Mouse (Mus musculus): ENCODE measurements at regions not wholly inside any gene's neighbourhood (a gene's known extent, or its start where the extent isn't known, plus 50 kb on each side); places are given as distances from the start of the nearest gene placed in this dataset.

- ATAC-seq, result no peak
- CTCF ChIA-PET, result interaction anchor here (1.6 kb wide), 1 partner anchor 25 kb away, joined by 4 read pairs; no protein-coding TSS in a partner anchor
- no peak for TF ChIP-seq CTCF (IDR thresholded peaks at IDR 0.05)
- no peaks in the 10 kb centered on the region for H3K27me3 ChIP-seq
- in situ Hi-C loops (cut with MboI; ENCODE audit: low pct_unique_long_range_greater_than_20kb), result loop anchor here (10.0 kb wide), 1 partner anchor 50 kb away; no protein-coding TSS in a partner anchor
- no peak for DNase-seq (ENCODE audit: low read depth, low spot score)
- POLR2A ChIA-PET, result no interaction called here
Observed at GRCm38 (mm10) chr14:100415099-100415498, 130.6 kb upstream of the Klf12 start.

- H3K27me3 ChIP-seq, result no peaks in the 10 kb centered on the region
- DNase-seq (ENCODE audit: low read depth, low spot score), result no peak
- no peak for ATAC-seq
- ChIA-PET POLR2A (no interaction called here), CTCF (no interaction called here)
- in situ Hi-C loops (cut with MboI; ENCODE audit: low pct_unique_long_range_greater_than_20kb), result loop anchor here (10.0 kb wide), 1 partner anchor 47 kb away; no protein-coding TSS in a partner anchor
- TF ChIP-seq CTCF (IDR thresholded peaks at IDR 0.05), result no peak
Observed at GRCm38 (mm10) chr14:100412211-100412610, 127.7 kb upstream of the Klf12 start.

DNA sequence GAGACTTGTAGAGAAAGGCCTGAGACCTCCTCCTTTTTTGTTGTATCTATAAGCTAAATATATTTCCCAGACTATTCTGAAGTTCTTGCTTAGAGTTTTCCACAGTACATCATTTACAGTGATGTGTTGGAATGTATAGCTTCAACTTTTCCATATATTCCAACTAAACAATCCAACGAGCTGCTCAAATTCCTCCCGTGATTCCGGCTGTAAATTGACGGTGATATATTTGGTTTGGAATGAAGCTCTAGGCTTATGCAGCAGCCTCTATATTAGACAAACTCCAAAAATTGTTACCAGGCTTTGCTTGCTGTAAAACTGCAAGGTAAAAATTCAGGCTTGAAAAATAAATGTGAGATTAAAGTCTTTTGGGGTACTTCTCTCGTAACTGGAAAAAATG lies 112.7 kb upstream of the Klf12 start:
- ATAC-seq (no peak), DNase-seq (ENCODE audit: low read depth, low spot score) (no peak)
- POLR2A ChIA-PET, result no interaction called here
- no peak for TF ChIP-seq CTCF (IDR thresholded peaks at IDR 0.05)
- no peaks in the 10 kb centered on the region for H3K27me3 ChIP-seq
- in situ Hi-C loops (cut with MboI; ENCODE audit: low pct_unique_long_range_greater_than_20kb), result no loop called here
- CTCF ChIA-PET, result interaction anchor here (1.7 kb wide), 1 partner anchor 23 kb away, joined by 7 read pairs; no protein-coding TSS in a partner anchor

DNA sequence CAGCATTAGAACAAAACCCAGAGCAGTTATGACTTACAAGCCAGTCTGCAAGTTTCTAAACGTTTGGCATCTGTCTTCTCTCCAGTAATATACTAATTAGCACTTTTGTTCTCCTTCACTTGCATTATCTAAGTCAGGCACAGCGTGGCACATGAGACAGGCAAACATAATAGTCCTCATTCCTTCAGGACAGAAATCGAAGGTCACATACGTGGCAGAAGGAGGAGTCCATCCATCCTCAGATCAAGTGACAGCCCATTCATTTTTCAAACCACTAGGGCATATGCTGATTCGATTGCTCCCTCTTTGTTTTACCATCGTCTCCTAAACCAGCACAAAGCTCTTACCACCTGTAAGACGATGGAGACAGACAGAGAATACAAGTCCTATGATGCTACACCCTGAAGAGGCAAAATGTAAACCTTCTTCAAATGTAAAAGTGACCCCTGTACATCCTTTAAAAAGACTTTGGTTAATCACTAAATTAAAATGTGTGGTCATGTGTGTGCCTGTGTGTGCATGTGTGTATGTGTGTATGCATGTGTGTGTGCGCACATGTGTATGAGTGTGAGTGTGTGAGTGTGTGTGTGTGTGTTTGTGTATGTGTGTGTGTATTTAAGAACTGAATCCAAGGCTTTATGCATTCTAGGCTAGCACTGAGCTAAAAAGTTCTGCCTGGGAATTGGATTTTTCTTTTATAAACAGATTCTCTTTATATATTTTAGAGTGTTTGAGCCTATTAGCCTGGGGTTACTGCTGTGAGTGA lies 90.9 kb upstream of the Klf12 start:
- no peaks in the 10 kb centered on the region for H3K27me3 ChIP-seq
- in situ Hi-C loops (cut with MboI; ENCODE audit: low pct_unique_long_range_greater_than_20kb), result no loop called here
- no peak for ATAC-seq
- ChIA-PET POLR2A (no interaction called here), CTCF (no interaction called here)
- no peak for TF ChIP-seq CTCF (IDR thresholded peaks at IDR 0.05)
- no peak for DNase-seq (ENCODE audit: low read depth, low spot score)

GRCm38 (mm10) chr14:100374494-100375217 lies 90.2 kb upstream of the Klf12 start:
- ChIA-PET POLR2A (no interaction called here), CTCF (interaction anchor here (1.8 kb wide), 1 partner anchor 22 kb away, joined by 7 read pairs; no protein-coding TSS in a partner anchor)
- no peak for ATAC-seq
- no peak for TF ChIP-seq CTCF (IDR thresholded peaks at IDR 0.05)
- no peak for DNase-seq (ENCODE audit: low read depth, low spot score)
- H3K27me3 ChIP-seq, result no peaks in the 10 kb centered on the region
- in situ Hi-C loops (cut with MboI; ENCODE audit: low pct_unique_long_range_greater_than_20kb), result no loop called here

GRCm38 (mm10) chr14:100366234-100366864 lies 81.9 kb upstream of the Klf12 start:
- DNase-seq (ENCODE audit: low read depth, low spot score), result no peak
- in situ Hi-C loops (cut with MboI; ENCODE audit: low pct_unique_long_range_greater_than_20kb), result loop anchor here (10.0 kb wide), 1 partner anchor 48 kb away; no protein-coding TSS in a partner anchor

DNA sequence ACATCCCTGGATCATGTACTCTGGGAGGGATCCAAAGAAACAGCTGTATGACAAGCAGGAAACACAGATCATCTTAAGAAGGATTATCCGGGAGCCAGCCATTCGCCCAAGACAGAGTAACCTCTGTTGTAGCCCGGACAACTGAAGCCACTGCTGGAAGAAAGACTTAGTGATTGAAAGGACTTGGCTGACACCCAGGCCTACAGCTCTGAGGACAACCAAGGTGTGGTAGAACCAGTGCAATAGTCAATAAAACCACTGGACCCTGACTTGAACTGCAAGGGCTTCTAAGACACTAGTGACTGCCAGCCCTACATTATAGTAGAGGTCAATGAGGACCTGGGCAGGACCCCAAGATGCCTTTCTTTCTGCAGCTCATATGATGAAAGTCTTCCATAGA lies 78.3 kb upstream of the Klf12 start:
- ATAC-seq (no peak), DNase-seq (ENCODE audit: low read depth, low spot score) (no peak)
- POLR2A ChIA-PET, result interaction anchor here (0.8 kb wide), 1 partner anchor 9 kb away, joined by 3 read pairs; no protein-coding TSS in a partner anchor
- H3K27me3 ChIP-seq, result no peaks in the 10 kb centered on the region
- CTCF ChIA-PET, result no interaction called here
- in situ Hi-C loops (cut with MboI; ENCODE audit: low pct_unique_long_range_greater_than_20kb), result loop anchor here (10.0 kb wide), 1 partner anchor 52 kb away; no protein-coding TSS in a partner anchor
- TF ChIP-seq CTCF (IDR thresholded peaks at IDR 0.05), result no peak

More at GRCm38 (mm10) chr14:100366234-100366864, 81.9 kb upstream of the Klf12 start:
- TF ChIP-seq CTCF (IDR thresholded peaks at IDR 0.05), result no peak
- POLR2A ChIA-PET, result no interaction called here
- CTCF ChIA-PET, result no interaction called here
- no peak for ATAC-seq
- H3K27me3 ChIP-seq, result no peaks in the 10 kb centered on the region

DNA sequence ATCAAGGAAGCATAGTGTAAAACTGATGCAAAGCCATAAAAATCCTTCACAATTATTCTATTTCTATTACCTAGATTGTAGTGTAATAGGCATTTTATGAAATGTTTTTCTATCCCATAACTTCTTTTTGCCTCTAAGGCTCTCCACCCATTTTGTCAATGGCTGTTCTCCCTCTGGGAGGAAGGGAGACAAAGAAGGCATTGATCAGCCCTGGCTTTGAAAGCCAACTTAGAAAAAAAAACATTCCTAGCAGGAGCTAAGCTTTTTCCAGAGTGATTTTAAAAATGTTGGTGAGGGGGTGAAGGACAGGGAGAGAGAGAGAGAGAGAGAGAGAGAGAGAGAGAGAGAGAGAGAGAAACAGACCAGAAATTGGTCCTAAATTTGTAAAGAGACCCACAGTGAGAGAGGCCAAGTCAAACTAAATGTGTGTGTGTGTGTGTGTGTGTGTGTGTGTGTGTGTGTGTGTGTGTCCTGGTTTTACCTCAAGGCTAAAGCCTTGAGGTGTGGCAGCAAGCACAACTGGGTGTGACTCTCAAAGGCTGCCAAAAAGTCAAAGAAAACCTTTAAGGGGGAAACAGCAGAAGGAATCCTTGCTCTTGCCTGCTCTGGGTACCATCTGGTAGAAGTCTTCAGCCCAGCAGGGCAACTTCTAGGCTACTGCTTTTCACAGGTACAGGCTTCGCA lies 77.0 kb upstream of the Klf12 start:
- in situ Hi-C loops (cut with MboI; ENCODE audit: low pct_unique_long_range_greater_than_20kb), result loop anchor here (10.0 kb wide), 1 partner anchor 53 kb away; no protein-coding TSS in a partner anchor
- TF ChIP-seq CTCF (IDR thresholded peaks at IDR 0.05), result no peak
- no peak for ATAC-seq
- no peak for DNase-seq (ENCODE audit: low read depth, low spot score)
- ChIA-PET CTCF (interaction anchor here (0.6 kb wide), 1 partner anchor 208 kb away, joined by 3 read pairs; no protein-coding TSS in a partner anchor), POLR2A (no interaction called here)
- H3K27me3 ChIP-seq, result no peaks in the 10 kb centered on the region

- no peak for DNase-seq (ENCODE audit: low read depth, low spot score)
- in situ Hi-C loops (cut with MboI; ENCODE audit: low pct_unique_long_range_greater_than_20kb), result loop anchor here (10.0 kb wide), 1 partner anchor 55 kb away; no protein-coding TSS in a partner anchor
Observed at GRCm38 (mm10) chr14:100359881-100360280, 75.4 kb upstream of the Klf12 start.

GRCm38 (mm10) chr14:100357131-100357530 lies 72.7 kb upstream of the Klf12 start:
- ATAC-seq, result no peak
- in situ Hi-C loops (cut with MboI; ENCODE audit: low pct_unique_long_range_greater_than_20kb), result no loop called here
- POLR2A ChIA-PET, result no interaction called here
- CTCF ChIA-PET, result interaction anchor here (1.2 kb wide), 1 partner anchor 12 kb away, joined by 3 read pairs; no protein-coding TSS in a partner anchor
- TF ChIP-seq CTCF (IDR thresholded peaks at IDR 0.05), result no peak
- H3K27me3 ChIP-seq, result no peaks in the 10 kb centered on the region
- DNase-seq (ENCODE audit: low read depth, low spot score), result no peak

More at GRCm38 (mm10) chr14:100359881-100360280, 75.4 kb upstream of the Klf12 start:
- TF ChIP-seq CTCF (IDR thresholded peaks at IDR 0.05), result no peak
- ChIA-PET CTCF (no interaction called here), POLR2A (no interaction called here)
- no peaks in the 10 kb centered on the region for H3K27me3 ChIP-seq
- ATAC-seq, result no peak
